Mouse (Mus musculus) liver, postnatal 0 days (tissue): ENCODE data around the gene Ghrl.

Experiments
- CTCF ChIP-seq: sonication (generic); IDR thresholded peaks from 2 replicates; pipeline ENCODE4 v1.5.1; 2016; ENCODE audit warnings: antibody characterized with exemption, low read depth
- EP300 ChIP-seq: IDR thresholded peaks from 2 replicates; pipeline ENCODE4 v1.6.1; 2016; ENCODE audit warnings: antibody characterized with exemption, low read depth, mild to moderate bottlenecking

DNA sequence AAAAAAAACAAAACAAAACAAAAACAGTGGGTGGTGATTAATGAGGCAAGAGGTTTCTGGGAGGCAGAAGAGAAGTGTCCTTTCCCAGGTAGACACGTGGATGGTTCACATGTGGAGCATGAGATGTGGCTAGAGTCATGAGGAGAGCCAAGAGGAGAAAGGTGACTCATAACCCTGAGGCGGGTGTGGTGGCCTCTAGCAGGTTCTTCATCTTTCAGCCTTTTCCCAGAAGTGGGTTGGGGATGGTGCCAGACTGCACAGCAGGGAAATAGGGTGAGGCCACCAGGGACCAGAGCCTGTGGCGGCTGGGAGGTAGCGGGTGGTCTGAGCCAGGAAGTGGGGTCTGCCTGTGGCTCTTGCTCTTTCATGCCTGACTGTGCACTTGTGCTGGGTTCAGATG lies 44.4 kb downstream of the Ghrl start:
- no peak for TF ChIP-seq CTCF
- TF ChIP-seq EP300 = no peak
